Mouse (Mus musculus) kidney, embryonic 14.5 days (tissue): ENCODE results near the gene Tac4. TPM values are rescaled to one million over a fixed set of nuclear protein-coding genes. Genes with fewer than 3 reads are reported as not detected.
A peak's percentile ranks its signal among the peaks of the same experiment; 100 is the strongest.

Source experiments
- ATAC-seq: fragments of 200-750 bp; cut with Nextera tagmentation; 2 replicates; pipeline ENCODE4 v1.8.0; 2017; ENCODE audit warnings: moderate number of reproducible peaks, mild to moderate bottlenecking, moderate TSS enrichment, moderate library complexity; ENCODE audit not compliant: low FRiP score, low TSS enrichment
- H3K27ac ChIP-seq: fragments of 300-500 bp; sonication (generic); 2 replicates; pipeline ENCODE4 v1.5.1; 2014; ENCODE audit warnings: low read depth, mild to moderate bottlenecking, low read length, moderate library complexity, mixed read lengths
- H3K27me3 ChIP-seq: fragments of 300-500 bp; sonication (generic); 2 replicates; pipeline ENCODE4 v1.6.1; 2014; ENCODE audit warnings: mild to moderate bottlenecking, low read length; ENCODE audit not compliant: control insufficient read depth, insufficient read depth
- H3K36me3 ChIP-seq: fragments of 300-500 bp; sonication (generic); 2 replicates; pipeline ENCODE4 v1.6.1; 2014; ENCODE audit warnings: low read length, mixed read lengths; ENCODE audit not compliant: control insufficient read depth, insufficient read depth
- H3K4me1 ChIP-seq: fragments of 300-500 bp; sonication (generic); 2 replicates; pipeline ENCODE4 v1.6.1; 2014; ENCODE audit warnings: low read length, mixed read lengths; ENCODE audit not compliant: control insufficient read depth, insufficient read depth
- H3K4me2 ChIP-seq: fragments of 300-500 bp; sonication (generic); replicated peaks from 2 replicates; pipeline ENCODE4 v1.6.1; 2014; ENCODE audit warnings: low read depth, mild to moderate bottlenecking, low read length
- H3K4me3 ChIP-seq: fragments of 300-500 bp; sonication (generic); 2 replicates; pipeline ENCODE4 v1.5.1; 2014; ENCODE audit warnings: mild to moderate bottlenecking, low read length
- H3K9ac ChIP-seq: fragments of 300-500 bp; sonication (generic); 2 replicates; pipeline ENCODE4 v1.6.1; 2014; ENCODE audit warnings: low read depth, mild to moderate bottlenecking, low read length, moderate library complexity
- H3K9me3 ChIP-seq: fragments of 300-500 bp; sonication (generic); 2 replicates; pipeline ENCODE4 v1.6.1; 2016; ENCODE audit warnings: low read length; ENCODE audit not compliant: control insufficient read depth
- WGBS: fragments of 180-500 bp; shearing (Covaris S2); extraction: QIAGEN DNeasy Blood & Tissue Kit; methylation state at CpG from one replicate; pipeline ENCODE4 v1.1.7; 2014; 5-methylcytosine and 5-hydroxymethylcytosine counted together
- polyA plus RNA-seq: library from polyadenylated mRNA; unstranded; fragments of >200 nt; fragmentation: Nextera tagmentation; extraction: Ambion mirVana; gene quantifications from 2 replicates; pipeline ENCODE4 v1.2.1, GENCODE M21; 2014

The Tac4 gene
- 0.20 TPM in 1 of 2 replicates, not detected in the other for polyA plus RNA-seq

DNA sequence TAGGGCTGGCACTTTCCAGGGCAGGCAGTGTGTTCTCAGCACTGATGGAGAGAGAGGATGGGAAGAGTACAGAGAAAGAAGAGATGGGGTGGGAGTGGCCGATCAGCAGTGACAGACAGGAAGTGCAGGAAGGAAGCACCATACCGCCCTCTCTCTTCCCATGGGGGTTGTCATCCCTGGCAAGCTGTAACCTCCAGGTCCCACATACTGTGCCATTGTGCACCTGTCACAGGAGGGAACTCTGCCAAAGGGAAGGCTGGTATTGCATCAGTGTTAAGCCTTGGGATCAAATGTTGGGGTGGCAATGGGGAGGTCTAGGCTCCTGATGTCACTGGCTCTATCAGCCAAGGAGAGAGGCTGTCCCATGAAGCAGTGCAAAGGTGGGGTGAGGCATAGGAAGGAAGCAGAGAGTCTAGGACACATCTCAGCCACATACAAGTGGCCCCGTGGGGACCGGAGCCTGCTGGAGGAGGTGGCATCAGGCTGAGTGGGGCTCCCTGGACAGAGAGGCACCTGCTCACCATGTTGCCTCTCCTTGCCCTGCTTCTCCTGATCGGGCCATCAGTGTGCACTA is at the start of gene Tac4:
TSS of gene Tac4 (plus strand) at position 352 of the 574 bp plus-strand sequence.
- Histone ChIP-seq H3K4me2 (no peak within 1 kb of the TSS; the same call in 1 of the 2 replicates), H3K9ac (no peak within 1 kb of the TSS), H3K4me3 (no peak within 1 kb of the TSS), H3K4me1 (0 out of 2 replicates have a peak, but pooled peaks cover 5% of the 10 kb centered on the region), H3K27me3 (no peaks in the 10 kb centered on the region), H3K9me3 (no peaks in the 10 kb centered on the region), H3K36me3 (no peaks in the 10 kb centered on the region), H3K27ac (no peak within 1 kb of the TSS)
- 64% methylated on average over 5 of the region's 5 CpGs for WGBS
- no peak for ATAC-seq

- Histone ChIP-seq H3K4me3 (no peak overlapping the region), H3K27ac (no peak overlapping the region), H3K4me1 (peaks cover 14% of the 10 kb centered on the region), H3K9ac (no peak overlapping the region), H3K27me3 (no peaks in the 10 kb centered on the region), H3K9me3 (no peaks in the 10 kb centered on the region), H3K36me3 (no peaks in the 10 kb centered on the region), H3K4me2 (no peak overlapping the region)
- no peak for ATAC-seq
- WGBS: 25% methylated on average over 6 of the region's 6 CpGs
Observed at GRCm38 (mm10) chr11:95213607-95214006, 47.7 kb upstream of the Tac4 start.

GRCm38 (mm10) chr11:95214305-95214704 is 47.0 kb upstream of the Tac4 start:
- no peaks in the 10 kb centered on the region for H3K9me3 ChIP-seq
- H3K4me3 ChIP-seq: no peak overlapping the region
- H3K27ac ChIP-seq: no peak overlapping the region
- no peak overlapping the region for H3K4me2 ChIP-seq
- 0 out of 2 replicates have a peak, but pooled peaks cover 3% of the 10 kb centered on the region for H3K27me3 ChIP-seq
- H3K36me3 ChIP-seq: no peaks in the 10 kb centered on the region
- WGBS: 11% methylated on average over 5 of the region's 5 CpGs
- no peak overlapping the region for H3K9ac ChIP-seq
- H3K4me1 ChIP-seq: peaks cover 14% of the 10 kb centered on the region
- ATAC-seq: no peak

- no peak for ATAC-seq
- peaks cover 3% of the 10 kb centered on the region; the same call in 1 of the 2 replicates for H3K4me1 ChIP-seq
Observed at GRCm38 (mm10) chr11:95216193-95216592, 45.1 kb upstream of the Tac4 start.

GRCm38 (mm10) chr11:95219111-95219510 is 42.2 kb upstream of the Tac4 start:
- no peak for ATAC-seq
- 73% methylated on average over 8 of the region's 8 CpGs for WGBS
- no peaks in the 10 kb centered on the region for H3K9me3 ChIP-seq
- no peak overlapping the region for H3K4me3 ChIP-seq
- peaks cover 24% of the 10 kb centered on the region for H3K27me3 ChIP-seq
- H3K4me1 ChIP-seq: peaks cover 11% of the 10 kb centered on the region
- H3K36me3 ChIP-seq: no peaks in the 10 kb centered on the region
- H3K9ac ChIP-seq: no peak overlapping the region
- H3K4me2 ChIP-seq: no peak overlapping the region
- H3K27ac ChIP-seq: no peak overlapping the region

More at GRCm38 (mm10) chr11:95216193-95216592, 45.1 kb upstream of the Tac4 start:
- Histone ChIP-seq H3K36me3 (no peaks in the 10 kb centered on the region), H3K27ac (no peak overlapping the region), H3K9ac (no peak overlapping the region), H3K4me2 (no peak overlapping the region), H3K4me3 (no peak overlapping the region), H3K27me3 (0 out of 2 replicates have a peak, but pooled peaks cover 3% of the 10 kb centered on the region), H3K9me3 (no peaks in the 10 kb centered on the region)
- WGBS: 63% methylated on average over 3 of the region's 3 CpGs

- H3K36me3 ChIP-seq: no peaks in the 10 kb centered on the region
- no peak for ATAC-seq
- peak overlapping the region; percentile 37; the same call in 1 of the 2 replicates for H3K9ac ChIP-seq
- H3K4me3 ChIP-seq: peak overlapping the region; percentile 33
- H3K4me2 ChIP-seq: peak overlapping the region; percentile 55
- H3K27me3 ChIP-seq: peaks cover 31% of the 10 kb centered on the region
- H3K4me1 ChIP-seq: peaks cover 23% of the 10 kb centered on the region
- 1% methylated on average over 31 of the region's 31 CpGs for WGBS
- no peak overlapping the region for H3K27ac ChIP-seq
- H3K9me3 ChIP-seq: no peaks in the 10 kb centered on the region
Observed at GRCm38 (mm10) chr11:95223473-95223872, 37.9 kb upstream of the Tac4 start.

GRCm38 (mm10) chr11:95224124-95224893 is 37.0 kb upstream of the Tac4 start:
- Histone ChIP-seq H3K27me3 (peaks cover 29% of the 10 kb centered on the region), H3K9me3 (no peaks in the 10 kb centered on the region), H3K4me3 (no peak overlapping the region), H3K9ac (no peak overlapping the region), H3K36me3 (no peaks in the 10 kb centered on the region), H3K4me2 (peak overlapping the region; percentile 55; the same call in 1 of the 2 replicates), H3K27ac (peak overlapping the region; percentile 17; the same call in 1 of the 2 replicates), H3K4me1 (peaks cover 23% of the 10 kb centered on the region)
- WGBS: 15% methylated on average over 15 of the region's 15 CpGs
- no peak for ATAC-seq

- H3K9me3 ChIP-seq: no peaks in the 10 kb centered on the region
- no peak for ATAC-seq
- WGBS: 12% methylated on average over 7 of the region's 7 CpGs
- H3K36me3 ChIP-seq: no peaks in the 10 kb centered on the region
- peaks cover 29% of the 10 kb centered on the region for H3K27me3 ChIP-seq
- H3K27ac ChIP-seq: no peak overlapping the region
- H3K9ac ChIP-seq: no peak overlapping the region
- no peak overlapping the region for H3K4me3 ChIP-seq
- H3K4me1 ChIP-seq: peaks cover 23% of the 10 kb centered on the region
- H3K4me2 ChIP-seq: 0 out of 2 replicates have a peak overlapping the region, but pooled peaks have one; percentile 5
Observed at GRCm38 (mm10) chr11:95225448-95225847, 35.9 kb upstream of the Tac4 start.

DNA sequence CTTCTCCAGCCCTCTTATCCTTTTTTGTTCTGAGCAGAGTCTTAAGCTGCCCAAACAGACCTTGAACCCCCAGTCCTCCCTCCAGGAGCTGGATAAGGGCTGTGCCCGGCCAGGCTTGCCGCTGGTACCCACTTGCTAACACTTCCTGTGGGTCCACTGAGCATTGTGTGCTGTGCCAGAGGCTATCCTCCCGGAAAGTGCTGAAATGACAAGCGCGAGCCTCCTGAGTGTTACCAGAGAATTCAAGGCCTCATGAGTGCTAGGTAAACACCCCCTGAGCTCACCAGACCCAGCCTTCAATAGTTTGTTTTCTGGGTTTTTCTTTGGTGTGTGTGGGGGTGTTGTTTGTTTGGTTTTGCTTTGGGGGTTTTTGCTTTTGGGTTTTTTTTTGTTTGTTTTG is 33.9 kb upstream of the Tac4 start:
- no peak overlapping the region for H3K27ac ChIP-seq
- peaks cover 24% of the 10 kb centered on the region for H3K27me3 ChIP-seq
- no peak overlapping the region for H3K4me3 ChIP-seq
- no peak overlapping the region; the same call in 1 of the 2 replicates for H3K9ac ChIP-seq
- WGBS: 53% methylated on average over 5 of the region's 5 CpGs
- H3K9me3 ChIP-seq: no peaks in the 10 kb centered on the region
- H3K4me1 ChIP-seq: peaks cover 23% of the 10 kb centered on the region
- no peak for ATAC-seq
- H3K36me3 ChIP-seq: no peaks in the 10 kb centered on the region
- H3K4me2 ChIP-seq: no peak overlapping the region
